Mouse (Mus musculus) bone marrow macrophage, adult 2 months (primary cell): Measurements from ENCODE around the gene Map4k3.

Experiments
- CTCF ChIP-seq: IDR thresholded peaks from 2 replicates; pipeline ENCODE4 v1.5.1; 2012; ENCODE audit warnings: low read depth, mild to moderate bottlenecking, low read length, moderate library complexity
- POLR2A ChIP-seq: IDR thresholded peaks from 2 replicates; pipeline ENCODE4 v1.6.1; 2012; ENCODE audit warnings: mild to moderate bottlenecking, low read depth, low read length, borderline replicate concordance

DNA sequence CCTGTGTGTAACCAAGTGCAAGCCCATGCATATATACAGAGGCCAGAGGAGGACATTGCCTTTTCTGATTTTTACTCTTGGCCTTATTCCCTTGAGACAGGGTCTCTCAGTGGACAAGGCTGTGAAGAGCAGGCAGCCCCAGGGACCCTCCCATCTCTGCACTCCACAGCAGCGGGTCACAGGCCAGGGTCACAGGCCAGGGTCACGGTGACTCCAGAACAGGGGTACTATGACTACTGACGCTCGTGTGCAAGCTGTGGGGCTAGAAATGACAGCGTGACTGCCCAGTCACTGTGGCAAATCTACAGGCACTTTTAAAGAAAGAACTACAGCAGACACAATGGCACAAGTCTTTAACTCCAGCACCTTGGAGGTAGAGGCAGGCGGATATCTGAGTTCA lies 50.1 kb downstream of the Map4k3 start:
- TF ChIP-seq POLR2A (no peak), CTCF (no peak)
